Mouse (Mus musculus) heart, embryonic 13.5 days (tissue): ENCODE results near the gene Ccdc191. TPM values are rescaled to one million over a fixed set of nuclear protein-coding genes. Genes with fewer than 3 reads are reported as not detected.

Source experiments
- ATAC-seq: fragments of 200-750 bp; cut with Nextera tagmentation; 2 replicates; pipeline ENCODE4 v1.8.0; 2017; ENCODE audit warnings: moderate TSS enrichment; ENCODE audit not compliant: insufficient number of reproducible peaks, low FRiP score, low TSS enrichment; ENCODE audit errors: extremely low read depth
- H3K27ac ChIP-seq: fragments of 300-500 bp; sonication (generic); replicated peaks from 2 replicates; pipeline ENCODE4 v1.5.1; 2015; ENCODE audit warnings: moderate library complexity, mild to moderate bottlenecking, inconsistent platforms
- H3K27me3 ChIP-seq: fragments of 300-500 bp; sonication (generic); replicated peaks from 2 replicates; pipeline ENCODE4 v1.6.1; 2015; ENCODE audit warnings: mild to moderate bottlenecking, inconsistent platforms
- H3K36me3 ChIP-seq: fragments of 300-500 bp; sonication (generic); 2 replicates; pipeline ENCODE4 v1.6.1; 2015; ENCODE audit warnings: mild to moderate bottlenecking, inconsistent platforms
- H3K4me1 ChIP-seq: fragments of 300-500 bp; sonication (generic); 2 replicates; pipeline ENCODE4 v1.6.1; 2015; ENCODE audit warnings: inconsistent platforms
- H3K4me2 ChIP-seq: fragments of 300-500 bp; sonication (generic); 2 replicates; pipeline ENCODE4 v1.6.1; 2015; ENCODE audit warnings: inconsistent platforms, mild to moderate bottlenecking, moderate library complexity
- H3K4me3 ChIP-seq: fragments of 300-500 bp; sonication (generic); 2 replicates; pipeline ENCODE4 v1.5.1; 2015; ENCODE audit warnings: moderate library complexity, mild to moderate bottlenecking, inconsistent platforms
- H3K9ac ChIP-seq: fragments of 300-500 bp; sonication (generic); 2 replicates; pipeline ENCODE4 v1.6.1; 2015; ENCODE audit warnings: inconsistent platforms, mild to moderate bottlenecking, moderate library complexity
- H3K9me3 ChIP-seq: fragments of 300-500 bp; sonication (generic); 2 replicates; pipeline ENCODE4 v1.6.1; 2016; ENCODE audit warnings: inconsistent platforms
- WGBS: fragments of 180-500 bp; shearing (Covaris S2); methylation state at CpG from one replicate; pipeline ENCODE4 v1.1.7; 2015; ENCODE audit warnings: mixed read lengths; 5-methylcytosine and 5-hydroxymethylcytosine counted together
- polyA plus RNA-seq: library from polyadenylated mRNA; unstranded; fragments of >200 nt; fragmentation: Nextera tagmentation; extraction: Ambion mirVana; gene quantifications from 2 replicates; pipeline ENCODE4 v1.2.1, GENCODE M21; 2015

Gene Ccdc191
- polyA plus RNA-seq, 1 experiment from 2014 or later: 7.3 TPM

GRCm38 (mm10) chr16:43963291-43963690, 73.7 kb downstream of the Ccdc191 start:
- no peaks in the 10 kb centered on the region for H3K36me3 ChIP-seq
- H3K27ac ChIP-seq: no peak overlapping the region
- H3K4me1 ChIP-seq: no peaks in the 10 kb centered on the region
- no peak for ATAC-seq
- no peak overlapping the region for H3K4me2 ChIP-seq
- no peak overlapping the region for H3K4me3 ChIP-seq
- 82% methylated on average over 9 of the region's 9 CpGs for WGBS
- H3K9me3 ChIP-seq: no peaks in the 10 kb centered on the region
- no peaks in the 10 kb centered on the region for H3K27me3 ChIP-seq
- H3K9ac ChIP-seq: no peak overlapping the region

- no peak overlapping the region for H3K27ac ChIP-seq
- H3K4me2 ChIP-seq: no peak overlapping the region
- H3K9me3 ChIP-seq: no peaks in the 10 kb centered on the region
- no peaks in the 10 kb centered on the region for H3K4me1 ChIP-seq
- no peak overlapping the region for H3K9ac ChIP-seq
- no peaks in the 10 kb centered on the region for H3K27me3 ChIP-seq
- no peak for ATAC-seq
- peaks cover 4% of the 10 kb centered on the region; the same call in 1 of the 2 replicates for H3K36me3 ChIP-seq
- no peak overlapping the region for H3K4me3 ChIP-seq
- WGBS: 86% methylated on average over 3 of the region's 3 CpGs
Measured at GRCm38 (mm10) chr16:43963780-43964179, 74.2 kb downstream of the Ccdc191 start.

GRCm38 (mm10) chr16:43965781-43966389, 76.3 kb downstream of the Ccdc191 start:
- Histone ChIP-seq H3K36me3 (peaks cover 8% of the 10 kb centered on the region; the same call in 1 of the 2 replicates), H3K27ac (no peak overlapping the region), H3K4me1 (no peaks in the 10 kb centered on the region), H3K4me2 (no peak overlapping the region), H3K27me3 (no peaks in the 10 kb centered on the region), H3K4me3 (no peak overlapping the region), H3K9ac (no peak overlapping the region), H3K9me3 (no peaks in the 10 kb centered on the region)
- 84% methylated on average over 13 of the region's 13 CpGs for WGBS
- ATAC-seq: no peak

- H3K4me3 ChIP-seq: no peak overlapping the region
- 69% methylated on average over 3 of the region's 3 CpGs for WGBS
- H3K36me3 ChIP-seq: peaks cover 8% of the 10 kb centered on the region; the same call in 1 of the 2 replicates
- H3K4me2 ChIP-seq: no peak overlapping the region
- no peak overlapping the region for H3K27ac ChIP-seq
- ATAC-seq: no peak
- no peaks in the 10 kb centered on the region for H3K27me3 ChIP-seq
- H3K4me1 ChIP-seq: no peaks in the 10 kb centered on the region
- no peaks in the 10 kb centered on the region for H3K9me3 ChIP-seq
- no peak overlapping the region for H3K9ac ChIP-seq
Measured at GRCm38 (mm10) chr16:43970426-43970825, 80.8 kb downstream of the Ccdc191 start.

GRCm38 (mm10) chr16:43971189-43971588, 81.6 kb downstream of the Ccdc191 start:
- H3K4me2 ChIP-seq: no peak overlapping the region
- no peaks in the 10 kb centered on the region for H3K27me3 ChIP-seq
- H3K36me3 ChIP-seq: peaks cover 8% of the 10 kb centered on the region; the same call in 1 of the 2 replicates
- ATAC-seq: no peak
- H3K4me1 ChIP-seq: no peaks in the 10 kb centered on the region
- no peaks in the 10 kb centered on the region for H3K9me3 ChIP-seq
- H3K4me3 ChIP-seq: no peak overlapping the region
- H3K9ac ChIP-seq: no peak overlapping the region
- no peak overlapping the region for H3K27ac ChIP-seq
- WGBS: 90% methylated on average over 11 of the region's 11 CpGs

- peaks cover 8% of the 10 kb centered on the region; the same call in 1 of the 2 replicates for H3K36me3 ChIP-seq
- H3K4me2 ChIP-seq: no peak overlapping the region
- no peak overlapping the region for H3K27ac ChIP-seq
- no peak overlapping the region for H3K4me3 ChIP-seq
- no peak overlapping the region for H3K9ac ChIP-seq
- H3K4me1 ChIP-seq: no peaks in the 10 kb centered on the region
- ATAC-seq: no peak
- WGBS: 87% methylated on average over 9 of the region's 9 CpGs
- H3K27me3 ChIP-seq: 0 out of 2 replicates have a peak, but pooled peaks cover under 1% of the 10 kb centered on the region
- H3K9me3 ChIP-seq: no peaks in the 10 kb centered on the region
Measured at GRCm38 (mm10) chr16:43971741-43972140, 82.1 kb downstream of the Ccdc191 start.

GRCm38 (mm10) chr16:43972391-43972790, 82.8 kb downstream of the Ccdc191 start:
- Histone ChIP-seq H3K4me1 (no peaks in the 10 kb centered on the region), H3K9me3 (no peaks in the 10 kb centered on the region), H3K27ac (no peak overlapping the region), H3K4me3 (no peak overlapping the region), H3K27me3 (0 out of 2 replicates have a peak, but pooled peaks cover 6% of the 10 kb centered on the region), H3K4me2 (no peak overlapping the region), H3K9ac (no peak overlapping the region), H3K36me3 (peaks cover 8% of the 10 kb centered on the region; the same call in 1 of the 2 replicates)
- no peak; the same call in 1 of the 2 replicates for ATAC-seq
- WGBS: 76% methylated on average over 2 of the region's 2 CpGs

GRCm38 (mm10) chr16:43973147-43973546, 83.5 kb downstream of the Ccdc191 start:
- Histone ChIP-seq H3K4me1 (no peaks in the 10 kb centered on the region), H3K27ac (no peak overlapping the region), H3K9me3 (no peaks in the 10 kb centered on the region), H3K9ac (no peak overlapping the region), H3K4me3 (no peak overlapping the region), H3K27me3 (peaks cover 13% of the 10 kb centered on the region; the same call in 1 of the 2 replicates), H3K36me3 (peaks cover 8% of the 10 kb centered on the region; the same call in 1 of the 2 replicates), H3K4me2 (no peak overlapping the region)
- WGBS: 84% methylated on average over 11 of the region's 11 CpGs
- ATAC-seq: no peak

- Histone ChIP-seq H3K36me3 (peaks cover 4% of the 10 kb centered on the region; the same call in 1 of the 2 replicates), H3K9me3 (no peaks in the 10 kb centered on the region), H3K27me3 (peaks cover 17% of the 10 kb centered on the region), H3K9ac (no peak overlapping the region), H3K4me1 (no peaks in the 10 kb centered on the region), H3K4me3 (no peak overlapping the region), H3K27ac (no peak overlapping the region), H3K4me2 (no peak overlapping the region)
- no peak for ATAC-seq
- WGBS: 80% methylated on average over 22 of the region's 22 CpGs
Measured at GRCm38 (mm10) chr16:43973606-43974220, 84.1 kb downstream of the Ccdc191 start.

- H3K4me3 ChIP-seq: peak overlapping the region; percentile 84
- peaks cover 33% of the 10 kb centered on the region for H3K27me3 ChIP-seq
- peak overlapping the region; percentile 82 for H3K9ac ChIP-seq
- 0 out of 2 replicates have a peak, but pooled peaks cover 3% of the 10 kb centered on the region for H3K4me1 ChIP-seq
- ATAC-seq: no peak
- no peaks in the 10 kb centered on the region for H3K9me3 ChIP-seq
- H3K4me2 ChIP-seq: peak overlapping the region; percentile 100
- H3K27ac ChIP-seq: no peak overlapping the region
- no peaks in the 10 kb centered on the region for H3K36me3 ChIP-seq
- WGBS: 18% methylated on average over 7 of the region's 7 CpGs
Measured at GRCm38 (mm10) chr16:43979010-43979327, 89.4 kb downstream of the Ccdc191 start.

GRCm38 (mm10) chr16:43979328-43980109, 89.9 kb downstream of the Ccdc191 start, which contains the start of gene Zdhhc23:
Zdhhc23 (minus strand) TSS chr16:43979791.
- peak; percentile 37; the same call in 1 of the 2 replicates for ATAC-seq
- no peaks in the 10 kb centered on the region for H3K9me3 ChIP-seq
- no peaks in the 10 kb centered on the region for H3K36me3 ChIP-seq
- peaks cover 33% of the 10 kb centered on the region for H3K27me3 ChIP-seq
- peak within 1 kb of the TSS; percentile 84 for H3K4me3 ChIP-seq
- no peak within 1 kb of the TSS for H3K27ac ChIP-seq
- H3K4me1 ChIP-seq: 0 out of 2 replicates have a peak, but pooled peaks cover 3% of the 10 kb centered on the region
- peak within 1 kb of the TSS; percentile 82 for H3K9ac ChIP-seq
- WGBS: under 1% methylated on average over 82 of the region's 103 CpGs
- H3K4me2 ChIP-seq: peak within 1 kb of the TSS; percentile 100
